Mouse (Mus musculus): ENCODE results near the gene Tanc2. TPM values are rescaled to one million over a fixed set of nuclear protein-coding genes. Genes with fewer than 3 reads are reported as not detected.

The Tanc2 gene
- polyA plus RNA-seq, 1 experiment from 2014 or later: 1.5 TPM

- Histone ChIP-seq H3K27ac (ENCODE audit: low read depth) (no peak overlapping the region), H3K36me3 (replicated peaks; ENCODE audit: insufficient read depth, low read length) (no peaks in the 10 kb centered on the region), H3K9ac (replicated peaks) (no peak overlapping the region), H3K27me3 (ENCODE audit: insufficient read depth, low read length) (peaks cover 11% of the 10 kb centered on the region), H3K4me2 (ENCODE audit: low read depth, low read length) (no peak overlapping the region), H3K4me3 (ENCODE audit: low read depth, low read length) (no peak overlapping the region), H3K4me1 (ENCODE audit: insufficient read depth) (no peaks in the 10 kb centered on the region), H3K9me3 (ENCODE audit: low read length) (no peaks in the 10 kb centered on the region)
- ATAC-seq (no peak), DNase-seq (no peak)
- no peak for TF ChIP-seq EP300 (IDR thresholded peaks at IDR 0.05; ENCODE audit: low read depth)
- no peak for TF ChIP-seq CTCF (IDR thresholded peaks at IDR 0.05; ENCODE audit: low read depth)
- 74% methylated on average over 6 of the region's 6 CpGs for WGBS (ENCODE audit: insufficient replicate concordance)
These were observed 363.6 kb downstream of the Tanc2 start for GRCm38 (mm10) chr11:105953402-105953801.

GRCm38 (mm10) chr11:105955815-105956430 is 366.1 kb downstream of the Tanc2 start:
- Histone ChIP-seq H3K27ac (ENCODE audit: low read depth) (no peak overlapping the region), H3K9ac (replicated peaks) (no peak overlapping the region), H3K9me3 (ENCODE audit: low read length) (no peaks in the 10 kb centered on the region), H3K4me1 (ENCODE audit: insufficient read depth) (0 out of 2 replicates have a peak, but pooled peaks cover 3% of the 10 kb centered on the region), H3K4me3 (ENCODE audit: low read depth, low read length) (no peak overlapping the region), H3K4me2 (ENCODE audit: low read depth, low read length) (no peak overlapping the region), H3K36me3 (replicated peaks; ENCODE audit: insufficient read depth, low read length) (no peaks in the 10 kb centered on the region), H3K27me3 (ENCODE audit: insufficient read depth, low read length) (peaks cover 19% of the 10 kb centered on the region)
- no peak for TF ChIP-seq CTCF (IDR thresholded peaks at IDR 0.05; ENCODE audit: low read depth)
- no peak for TF ChIP-seq EP300 (IDR thresholded peaks at IDR 0.05; ENCODE audit: low read depth)
- 86% methylated on average over 28 of the region's 28 CpGs for WGBS (ENCODE audit: insufficient replicate concordance)
- DNase-seq: no peak
- no peak for ATAC-seq

GRCm38 (mm10) chr11:105957501-105957900 is 367.7 kb downstream of the Tanc2 start:
- no peak overlapping the region for H3K4me2 ChIP-seq (ENCODE audit: low read depth, low read length)
- 0 out of 2 replicates have a peak, but pooled peaks cover 3% of the 10 kb centered on the region for H3K4me1 ChIP-seq (ENCODE audit: insufficient read depth)
- no peak overlapping the region for H3K27ac ChIP-seq (ENCODE audit: low read depth)
- no peaks in the 10 kb centered on the region for H3K36me3 ChIP-seq (replicated peaks; ENCODE audit: insufficient read depth, low read length)
- WGBS (ENCODE audit: insufficient replicate concordance): 53% methylated on average over 6 of the region's 6 CpGs
- DNase-seq (no peak), ATAC-seq (no peak)
- TF ChIP-seq CTCF (IDR thresholded peaks at IDR 0.05; ENCODE audit: low read depth): no peak
- TF ChIP-seq EP300 (IDR thresholded peaks at IDR 0.05; ENCODE audit: low read depth): no peak
- H3K4me3 ChIP-seq (ENCODE audit: low read depth, low read length): no peak overlapping the region
- H3K9me3 ChIP-seq (ENCODE audit: low read length): no peaks in the 10 kb centered on the region
- H3K27me3 ChIP-seq (ENCODE audit: insufficient read depth, low read length): peaks cover 19% of the 10 kb centered on the region
- H3K9ac ChIP-seq (replicated peaks): no peak overlapping the region

GRCm38 (mm10) chr11:105958566-105958965 is 368.8 kb downstream of the Tanc2 start:
- no peak for ATAC-seq
- TF ChIP-seq EP300 (IDR thresholded peaks at IDR 0.05; ENCODE audit: low read depth): no peak
- TF ChIP-seq CTCF (IDR thresholded peaks at IDR 0.05; ENCODE audit: low read depth): no peak
- Histone ChIP-seq H3K4me2 (ENCODE audit: low read depth, low read length) (no peak overlapping the region), H3K4me3 (ENCODE audit: low read depth, low read length) (no peak overlapping the region), H3K27ac (ENCODE audit: low read depth) (no peak overlapping the region), H3K9me3 (ENCODE audit: low read length) (no peaks in the 10 kb centered on the region), H3K36me3 (replicated peaks; ENCODE audit: insufficient read depth, low read length) (no peaks in the 10 kb centered on the region), H3K27me3 (ENCODE audit: insufficient read depth, low read length) (peaks cover 10% of the 10 kb centered on the region), H3K9ac (replicated peaks) (no peak overlapping the region), H3K4me1 (ENCODE audit: insufficient read depth) (0 out of 2 replicates have a peak, but pooled peaks cover 3% of the 10 kb centered on the region)
- WGBS (ENCODE audit: insufficient replicate concordance): 21% methylated on average over 1 of the region's 1 CpGs
- DNase-seq: no peak

- Histone ChIP-seq H3K36me3 (replicated peaks; ENCODE audit: insufficient read depth, low read length) (no peaks in the 10 kb centered on the region), H3K9ac (replicated peaks) (no peak overlapping the region), H3K9me3 (ENCODE audit: low read length) (no peaks in the 10 kb centered on the region), H3K4me3 (ENCODE audit: low read depth, low read length) (no peak overlapping the region), H3K4me2 (ENCODE audit: low read depth, low read length) (no peak overlapping the region), H3K27ac (ENCODE audit: low read depth) (no peak overlapping the region), H3K27me3 (ENCODE audit: insufficient read depth, low read length) (peaks cover 10% of the 10 kb centered on the region), H3K4me1 (ENCODE audit: insufficient read depth) (0 out of 2 replicates have a peak, but pooled peaks cover 3% of the 10 kb centered on the region)
- TF ChIP-seq CTCF (IDR thresholded peaks at IDR 0.05; ENCODE audit: low read depth) (no peak), EP300 (IDR thresholded peaks at IDR 0.05; ENCODE audit: low read depth) (no peak)
- no peak for DNase-seq
- ATAC-seq: no peak
- 6% methylated on average over 17 of the region's 17 CpGs for WGBS (ENCODE audit: insufficient replicate concordance)
These were observed 369.6 kb downstream of the Tanc2 start for GRCm38 (mm10) chr11:105959355-105959754.

GRCm38 (mm10) chr11:105964691-105965090 is 374.9 kb downstream of the Tanc2 start:
- Histone ChIP-seq H3K36me3 (replicated peaks; ENCODE audit: insufficient read depth, low read length) (no peaks in the 10 kb centered on the region), H3K9ac (replicated peaks) (no peak overlapping the region), H3K4me2 (ENCODE audit: low read depth, low read length) (no peak overlapping the region), H3K27ac (ENCODE audit: low read depth) (no peak overlapping the region), H3K9me3 (ENCODE audit: low read length) (no peaks in the 10 kb centered on the region), H3K4me3 (ENCODE audit: low read depth, low read length) (no peak overlapping the region), H3K27me3 (ENCODE audit: insufficient read depth, low read length) (peaks cover 38% of the 10 kb centered on the region), H3K4me1 (ENCODE audit: insufficient read depth) (peaks cover 5% of the 10 kb centered on the region; the same call in 1 of the 2 replicates)
- DNase-seq (no peak), ATAC-seq (no peak)
- TF ChIP-seq CTCF (IDR thresholded peaks at IDR 0.05; ENCODE audit: low read depth) (0 out of 2 replicates have a peak, but pooled peaks have one; percentile 30), EP300 (IDR thresholded peaks at IDR 0.05; ENCODE audit: low read depth) (no peak)
- WGBS (ENCODE audit: insufficient replicate concordance): 66% methylated on average over 5 of the region's 5 CpGs
